Mouse (Mus musculus): ENCODE data around the gene Ddx25.

Gene Ddx25

GRCm38 (mm10) chr9:35493733-35494092 is 64.6 kb downstream of the Ddx25 start:
- DNase-seq (ENCODE audit: low read depth, low spot score): no peak

DNA sequence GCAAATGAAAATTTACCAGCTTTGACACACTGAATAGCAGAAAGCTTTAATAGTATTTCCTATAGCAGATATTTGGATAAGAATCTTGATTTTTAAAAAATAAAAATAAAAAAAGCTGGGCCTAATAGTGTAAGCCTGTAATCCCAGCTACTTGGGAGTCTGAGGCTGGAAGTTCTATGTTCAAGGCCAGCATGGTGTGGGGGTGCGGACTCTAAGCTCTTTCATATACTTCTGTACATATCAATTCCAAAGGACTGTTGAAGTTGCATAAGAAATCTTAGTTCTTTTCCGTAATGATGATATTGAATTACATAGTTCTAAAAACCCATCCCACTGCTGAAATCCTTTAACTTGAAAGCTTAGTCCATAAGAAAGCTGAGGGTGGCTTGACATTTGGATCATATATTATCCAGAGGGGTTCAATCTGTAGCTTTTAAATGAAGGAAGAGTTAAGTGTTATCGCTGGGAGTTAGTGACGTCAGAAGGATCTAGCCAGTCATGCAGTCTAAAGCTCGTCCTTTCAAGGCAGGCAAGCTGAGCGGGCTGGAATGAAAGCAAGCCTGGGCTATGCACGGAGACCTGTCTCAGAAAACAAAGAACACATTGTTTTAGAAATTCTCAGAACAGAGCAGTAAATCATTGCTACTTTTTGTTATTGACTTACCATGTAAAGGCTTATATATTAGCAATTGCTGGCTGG is 65.1 kb downstream of the Ddx25 start:
- DNase-seq (ENCODE audit: low read depth, low spot score): no peak

GRCm38 (mm10) chr9:35491109-35491866 is 67.0 kb downstream of the Ddx25 start:
- DNase-seq (ENCODE audit: low read depth, low spot score): no peak

GRCm38 (mm10) chr9:35488496-35488895 is 69.8 kb downstream of the Ddx25 start:
- DNase-seq (ENCODE audit: low read depth, low spot score): no peak
